Mouse (Mus musculus): ENCODE results near the gene Tmem54.

DNA sequence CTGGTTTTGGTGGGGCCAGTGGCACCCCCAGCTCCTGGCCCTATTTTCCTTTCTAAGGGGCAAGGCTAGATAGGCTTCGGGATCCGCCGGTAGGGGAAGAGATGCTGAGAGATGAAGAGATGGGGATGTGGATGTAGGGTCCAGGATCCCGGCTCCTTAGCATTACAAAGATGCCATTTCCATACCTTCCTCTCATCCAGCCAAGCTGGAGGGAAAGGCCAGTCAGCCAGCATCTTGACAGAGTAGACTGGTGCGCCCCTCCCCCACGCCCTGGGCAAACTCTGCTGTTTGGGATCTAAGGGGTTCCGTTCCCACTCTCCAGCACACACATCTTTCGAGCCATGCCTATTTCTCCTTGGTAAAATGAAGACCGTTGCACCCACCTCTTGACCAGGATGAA lies 725 bp downstream of the Tmem54 start:
- TF ChIP-seq GATA1 (IDR thresholded peaks at IDR 0.05; ENCODE audit: borderline replicate concordance, low read length) (no peak), CTCF (IDR thresholded peaks at IDR 0.05; ENCODE audit: low read depth, low read length) (no peak)

All from G1E (cell line).